Mouse (Mus musculus): Measurements from ENCODE around the gene Flot2. TPM values are rescaled to one million over a fixed set of nuclear protein-coding genes. Genes with fewer than 3 reads are reported as not detected.
"Not testable (repeated sequence)": the region's sequence is repeated elsewhere in the genome, so short reads cannot be mapped to it uniquely, and the experiment has no call there.

Flot2 gene
- polyA plus RNA-seq, 1 experiment from 2014 or later: 65.9 TPM

GRCm38 (mm10) chr11:78033931-78034617 lies 3.7 kb upstream of the Flot2 start:
- no peak overlapping the region for H3K4me2 ChIP-seq
- H3K9ac ChIP-seq: no peak overlapping the region
- H3K9me3 ChIP-seq: no peaks in the 10 kb centered on the region
- H3K36me3 ChIP-seq: peaks cover 15% of the 10 kb centered on the region
- WGBS: 92% methylated on average over 23 of the region's 23 CpGs
- no peak overlapping the region for H3K27ac ChIP-seq
- peaks cover 50% of the 10 kb centered on the region for H3K4me1 ChIP-seq
- no peak for ATAC-seq (ENCODE audit: borderline replicate concordance, extremely low read depth, low FRiP score, low TSS enrichment)
- no peak overlapping the region for H3K4me3 ChIP-seq
- no peaks in the 10 kb centered on the region for H3K27me3 ChIP-seq

DNA sequence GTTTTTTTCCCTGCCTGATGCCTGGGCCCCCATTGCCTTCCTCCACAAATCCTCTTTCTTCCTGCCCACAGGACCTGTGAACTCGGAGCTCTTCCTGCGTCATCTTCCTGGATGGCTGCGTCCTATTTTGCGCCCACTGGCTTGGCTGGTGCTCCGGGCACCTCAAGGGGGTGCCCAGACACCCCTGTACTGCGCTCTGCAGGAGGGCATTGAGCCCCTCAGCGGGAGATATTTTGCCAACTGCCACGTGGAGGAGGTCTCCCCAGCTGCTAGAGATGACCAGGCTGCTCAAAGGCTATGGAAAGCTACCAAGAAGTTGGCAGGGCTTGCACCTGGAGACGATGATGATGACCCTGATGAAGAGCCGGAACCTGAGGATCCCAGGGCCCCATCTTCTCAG lies 940 bp upstream of the Flot2 start:
- Histone ChIP-seq H3K4me1 (peaks cover 42% of the 10 kb centered on the region), H3K27me3 (no peaks in the 10 kb centered on the region)
- ATAC-seq (ENCODE audit: borderline replicate concordance, extremely low read depth, low FRiP score, low TSS enrichment): no peak

DNA sequence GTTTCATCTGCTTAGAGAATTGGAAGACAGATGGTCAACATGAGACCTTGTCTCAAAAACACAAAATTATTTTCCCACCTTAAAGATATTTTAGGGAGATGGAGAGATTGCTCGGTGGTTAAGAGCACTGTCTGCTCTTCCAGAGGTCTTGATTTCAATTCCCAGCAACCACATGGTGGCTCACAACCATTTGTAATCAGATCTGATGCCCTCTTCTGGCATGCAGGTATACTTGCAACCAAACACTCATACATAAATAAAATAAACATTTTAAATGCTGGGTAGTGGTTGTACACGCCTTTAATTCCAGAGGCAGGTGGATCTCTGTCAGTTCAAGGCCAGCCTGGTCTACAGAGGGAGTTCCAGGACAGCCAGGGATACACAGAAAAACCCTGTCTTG lies 3.1 kb downstream of the Flot2 start:
- Histone ChIP-seq H3K4me2 (no peak overlapping the region), H3K27me3 (no peaks in the 10 kb centered on the region), H3K4me1 (peaks cover 34% of the 10 kb centered on the region), H3K9me3 (no peaks in the 10 kb centered on the region), H3K4me3 (no peak overlapping the region), H3K36me3 (0 out of 2 replicates have a peak, but pooled peaks cover 6% of the 10 kb centered on the region), H3K9ac (no peak overlapping the region), H3K27ac (no peak overlapping the region)
- 49% methylated on average over 2 of the region's 2 CpGs for WGBS
- no peak for ATAC-seq (ENCODE audit: borderline replicate concordance, extremely low read depth, low FRiP score, low TSS enrichment)

More for the DNA sequence above, 940 bp upstream of the Flot2 start:
- no peak overlapping the region for H3K4me3 ChIP-seq
- H3K36me3 ChIP-seq: peaks cover 10% of the 10 kb centered on the region; the same call in 1 of the 2 replicates
- 75% methylated on average over 10 of the region's 10 CpGs for WGBS
- no peak overlapping the region for H3K4me2 ChIP-seq
- no peaks in the 10 kb centered on the region for H3K9me3 ChIP-seq
- H3K27ac ChIP-seq: no peak overlapping the region
- no peak overlapping the region for H3K9ac ChIP-seq

GRCm38 (mm10) chr11:78042290-78042870 lies 4.6 kb downstream of the Flot2 start:
- not testable (repeated sequence) for H3K27me3 ChIP-seq
- 90% methylated on average over 4 of the region's 4 CpGs for WGBS

GRCm38 (mm10) chr11:78044758-78045251 lies 7.1 kb downstream of the Flot2 start:
- Histone ChIP-seq H3K4me1 (peaks cover 7% of the 10 kb centered on the region; the same call in 1 of the 2 replicates), H3K27me3 (no peaks in the 10 kb centered on the region), H3K9me3 (no peaks in the 10 kb centered on the region), H3K27ac (0 out of 2 replicates have a peak overlapping the region, but pooled peaks have one; percentile 58), H3K36me3 (0 out of 2 replicates have a peak, but pooled peaks cover 6% of the 10 kb centered on the region), H3K4me2 (no peak overlapping the region), H3K9ac (no peak overlapping the region), H3K4me3 (no peak overlapping the region)
- 62% methylated on average over 5 of the region's 5 CpGs for WGBS
- ATAC-seq (ENCODE audit: borderline replicate concordance, extremely low read depth, low FRiP score, low TSS enrichment): no peak

More at GRCm38 (mm10) chr11:78042290-78042870, 4.6 kb downstream of the Flot2 start:
- not testable (repeated sequence) for H3K27ac ChIP-seq; H3K9ac ChIP-seq; H3K4me2 ChIP-seq; ATAC-seq (ENCODE audit: borderline replicate concordance, extremely low read depth, low FRiP score, low TSS enrichment); H3K9me3 ChIP-seq; H3K36me3 ChIP-seq; H3K4me3 ChIP-seq
- peaks cover 24% of the 10 kb centered on the region for H3K4me1 ChIP-seq

DNA sequence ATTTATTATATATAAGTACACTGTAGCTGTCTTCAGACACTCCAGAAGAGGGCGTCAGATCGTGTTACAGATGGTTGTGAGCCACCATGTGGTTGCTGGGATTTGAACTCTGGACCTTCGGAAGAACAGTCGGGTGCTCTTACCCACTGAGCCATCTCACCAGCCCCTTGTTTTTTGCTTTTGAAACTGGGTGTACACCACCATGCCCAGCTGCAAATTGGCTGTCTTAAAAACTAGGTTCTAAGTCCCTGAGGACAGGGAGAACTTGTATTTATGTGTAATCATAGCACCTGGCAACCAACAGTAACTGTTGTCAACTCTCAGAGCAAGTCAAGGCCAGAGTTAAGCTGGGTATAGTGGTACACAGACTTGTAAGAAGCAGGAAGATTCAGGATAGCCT lies 10.9 kb downstream of the Flot2 start:
- not testable (repeated sequence) for H3K4me1 ChIP-seq; H3K9me3 ChIP-seq; ATAC-seq (ENCODE audit: borderline replicate concordance, extremely low read depth, low FRiP score, low TSS enrichment); H3K27ac ChIP-seq; H3K4me3 ChIP-seq; H3K4me2 ChIP-seq; H3K9ac ChIP-seq; H3K27me3 ChIP-seq; H3K36me3 ChIP-seq
- 96% methylated on average over 4 of the region's 4 CpGs for WGBS

- Histone ChIP-seq H3K27ac (no peak overlapping the region), H3K4me3 (no peak overlapping the region), H3K4me1 (no peaks in the 10 kb centered on the region), H3K9me3 (no peaks in the 10 kb centered on the region), H3K27me3 (no peaks in the 10 kb centered on the region), H3K4me2 (no peak overlapping the region), H3K9ac (no peak overlapping the region), H3K36me3 (peaks cover 29% of the 10 kb centered on the region; the same call in 1 of the 2 replicates)
- 77% methylated on average over 8 of the region's 8 CpGs for WGBS
- ATAC-seq (ENCODE audit: borderline replicate concordance, extremely low read depth, low FRiP score, low TSS enrichment): no peak
Observed at GRCm38 (mm10) chr11:78053078-78053477, 15.3 kb downstream of the Flot2 start.

GRCm38 (mm10) chr11:78056946-78057345 lies 19.2 kb downstream of the Flot2 start:
- no peak for ATAC-seq (ENCODE audit: borderline replicate concordance, extremely low read depth, low FRiP score, low TSS enrichment)
- no peak overlapping the region for H3K9ac ChIP-seq
- WGBS: 72% methylated on average over 8 of the region's 8 CpGs
- H3K9me3 ChIP-seq: no peaks in the 10 kb centered on the region
- H3K4me1 ChIP-seq: no peaks in the 10 kb centered on the region
- no peak overlapping the region for H3K27ac ChIP-seq
- no peak overlapping the region for H3K4me3 ChIP-seq
- no peak overlapping the region for H3K4me2 ChIP-seq
- H3K36me3 ChIP-seq: peaks cover 38% of the 10 kb centered on the region; the same call in 1 of the 2 replicates
- H3K27me3 ChIP-seq: no peaks in the 10 kb centered on the region

- Histone ChIP-seq H3K27ac (no peak overlapping the region), H3K4me1 (no peaks in the 10 kb centered on the region), H3K36me3 (peaks cover 35% of the 10 kb centered on the region; the same call in 1 of the 2 replicates), H3K9ac (no peak overlapping the region), H3K4me2 (no peak overlapping the region), H3K4me3 (no peak overlapping the region), H3K9me3 (no peaks in the 10 kb centered on the region), H3K27me3 (no peaks in the 10 kb centered on the region)
- WGBS: 48% methylated on average over 9 of the region's 9 CpGs
- peak; percentile 77; the same call in 1 of the 2 replicates for ATAC-seq (ENCODE audit: borderline replicate concordance, extremely low read depth, low FRiP score, low TSS enrichment)
Observed at GRCm38 (mm10) chr11:78059833-78060757, 22.4 kb downstream of the Flot2 start.

DNA sequence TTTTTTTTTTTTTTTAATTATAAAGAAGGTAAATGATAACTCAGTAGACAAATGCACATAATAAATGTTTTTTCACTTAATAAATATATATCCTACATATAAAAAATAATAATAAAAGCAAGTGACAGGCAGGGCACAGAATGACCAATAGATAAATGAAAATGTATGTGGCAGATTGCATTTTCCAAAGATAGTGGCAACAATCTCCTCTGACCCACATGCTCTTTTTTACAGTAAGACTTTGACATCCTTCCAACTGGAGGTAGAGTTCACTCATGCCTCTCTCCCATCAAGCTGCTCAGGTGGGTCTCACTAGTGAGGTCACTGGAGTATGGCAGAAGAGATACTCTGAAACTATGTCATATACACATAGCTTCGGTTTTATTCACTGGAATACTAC lies 24.8 kb downstream of the Flot2 start:
- Histone ChIP-seq H3K4me1 (no peaks in the 10 kb centered on the region), H3K9ac (no peak overlapping the region), H3K9me3 (no peaks in the 10 kb centered on the region), H3K27ac (no peak overlapping the region), H3K4me3 (no peak overlapping the region), H3K4me2 (no peak overlapping the region), H3K27me3 (no peaks in the 10 kb centered on the region), H3K36me3 (peaks cover 19% of the 10 kb centered on the region; the same call in 1 of the 2 replicates)
- no peak for ATAC-seq (ENCODE audit: borderline replicate concordance, extremely low read depth, low FRiP score, low TSS enrichment)
- WGBS: 74% methylated on average over 1 of the region's 1 CpGs

DNA sequence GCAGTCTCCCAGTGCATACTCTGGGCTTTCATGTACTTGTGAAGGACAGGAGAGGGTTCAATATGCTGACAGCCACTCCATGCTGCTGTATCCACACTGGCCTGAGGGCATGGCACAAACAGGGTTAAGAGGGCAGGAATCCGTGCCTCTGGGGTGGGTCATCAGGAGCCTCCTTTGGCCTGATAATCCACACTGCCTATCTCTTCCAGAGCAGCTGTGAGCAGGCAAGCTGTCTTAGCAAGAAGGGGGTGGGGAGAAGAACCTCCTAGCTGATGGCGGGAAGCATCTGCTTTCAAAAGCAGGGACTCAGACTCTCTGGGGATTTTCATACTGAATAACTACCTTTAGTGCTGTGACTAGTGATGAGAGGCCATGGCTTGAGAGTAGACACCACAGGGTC lies 28.2 kb downstream of the Flot2 start:
- no peaks in the 10 kb centered on the region for H3K4me1 ChIP-seq
- H3K4me2 ChIP-seq: no peak overlapping the region
- no peaks in the 10 kb centered on the region for H3K9me3 ChIP-seq
- H3K27me3 ChIP-seq: no peaks in the 10 kb centered on the region
- H3K9ac ChIP-seq: no peak overlapping the region
- ATAC-seq (ENCODE audit: borderline replicate concordance, extremely low read depth, low FRiP score, low TSS enrichment): no peak
- H3K27ac ChIP-seq: no peak overlapping the region
- H3K36me3 ChIP-seq: no peaks in the 10 kb centered on the region
- no peak overlapping the region for H3K4me3 ChIP-seq
- 32% methylated on average over 2 of the region's 2 CpGs for WGBS
